Mouse (Mus musculus) heart, postnatal 0 days (tissue): Measurements from ENCODE around the gene Hist1h2bf. TPM values are rescaled to one million over a fixed set of nuclear protein-coding genes. Genes with fewer than 3 reads are reported as not detected.
A peak's percentile ranks its signal among the peaks of the same experiment; 100 is the strongest.
"Not testable (repeated sequence)": the region's sequence is repeated elsewhere in the genome, so short reads cannot be mapped to it uniquely, and the experiment has no call there.

Experiments used
- ATAC-seq: fragments of 200-750 bp; cut with Nextera tagmentation; 2 replicates; pipeline ENCODE4 v1.8.0; 2017; ENCODE audit warnings: low read depth, moderate number of reproducible peaks, moderate library complexity; ENCODE audit not compliant: insufficient read depth
- DNase-seq: peaks from one replicate; pipeline ENCODE4 v3.0.0-alpha.2; 2016; ENCODE audit warnings: low spot score
- H3K27ac ChIP-seq: fragments of 300-500 bp; sonication (generic); 2 replicates; pipeline ENCODE4 v1.5.1; 2014; ENCODE audit warnings: low read depth, mild to moderate bottlenecking
- H3K27me3 ChIP-seq: fragments of 300-500 bp; sonication (generic); 2 replicates; pipeline ENCODE4 v1.6.1; 2014; ENCODE audit warnings: low read length, mixed read lengths; ENCODE audit not compliant: control insufficient read depth, insufficient read depth
- H3K36me3 ChIP-seq: fragments of 300-500 bp; sonication (generic); replicated peaks from 2 replicates; pipeline ENCODE4 v1.6.1; 2014; ENCODE audit warnings: low read length, mixed read lengths; ENCODE audit not compliant: control insufficient read depth, insufficient read depth
- H3K4me1 ChIP-seq: fragments of 300-500 bp; sonication (generic); 2 replicates; pipeline ENCODE4 v1.6.1; 2014; ENCODE audit warnings: antibody characterized with exemption; ENCODE audit not compliant: control insufficient read depth, insufficient read depth
- H3K4me2 ChIP-seq: fragments of 300-500 bp; sonication (generic); 2 replicates; pipeline ENCODE4 v1.6.1; 2014; ENCODE audit warnings: low read depth, mild to moderate bottlenecking, low read length, moderate library complexity
- H3K4me3 ChIP-seq: fragments of 300-500 bp; sonication (generic); 2 replicates; pipeline ENCODE4 v1.5.1; 2014; ENCODE audit warnings: low read depth, low read length
- H3K9ac ChIP-seq: fragments of 300-500 bp; sonication (generic); replicated peaks from 2 replicates; pipeline ENCODE4 v1.6.1; 2014; ENCODE audit warnings: low read depth, low read length, mixed read lengths
- H3K9me3 ChIP-seq: fragments of 300-500 bp; sonication (generic); replicated peaks from 2 replicates; pipeline ENCODE4 v1.6.1; 2016; ENCODE audit warnings: low read length; ENCODE audit not compliant: control insufficient read depth
- CTCF ChIP-seq: IDR thresholded peaks from 2 replicates; pipeline ENCODE4 v1.5.1; 2016; ENCODE audit warnings: antibody characterized with exemption, control low read depth, low read depth
- EP300 ChIP-seq: IDR thresholded peaks from 2 replicates; pipeline ENCODE4 v1.6.1; 2016; ENCODE audit warnings: antibody characterized with exemption, low read depth
- WGBS: fragments of 180-500 bp; shearing (Covaris S2); extraction: QIAGEN DNeasy Blood & Tissue Kit; methylation state at CpG from one replicate; pipeline ENCODE4 v1.1.7; 2014; 5-methylcytosine and 5-hydroxymethylcytosine counted together
- polyA plus RNA-seq: library from polyadenylated mRNA; unstranded; fragments of >200 nt; fragmentation: Nextera tagmentation; extraction: Ambion mirVana; gene quantifications from 2 replicates; pipeline ENCODE4 v1.2.1, GENCODE M21; 2015
- total RNA-seq: library from RNA; depleted of rRNA; stranded (reverse); fragments of >200 nt; gene quantifications from 2 replicates; pipeline ENCODE4 v1.2.3, GENCODE M21; 2014; ENCODE audit warnings: low replicate concordance

Hist1h2bf gene
- total and polyA plus RNA-seq, 2 experiments from 2014 or later, result 1.3 to 603 TPM

DNA sequence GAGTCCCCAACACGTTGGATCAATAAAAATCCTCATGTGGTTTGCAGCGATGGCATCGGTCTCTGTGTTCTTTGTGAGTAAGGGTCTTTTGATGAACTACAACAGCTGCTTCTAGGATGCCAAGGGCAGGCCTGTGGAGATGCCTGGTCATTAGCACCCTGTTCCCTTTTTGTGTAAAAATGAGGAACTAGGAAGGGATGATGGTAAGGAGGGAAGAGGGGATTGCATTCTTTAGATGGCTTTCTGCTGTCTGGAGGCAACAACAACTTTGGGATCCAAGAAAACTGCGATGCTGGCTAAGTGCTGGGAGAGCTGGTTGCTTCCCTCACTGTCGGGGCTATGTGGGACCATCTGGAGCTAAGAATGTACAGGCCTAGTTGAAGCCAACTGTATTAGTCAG lies 35.7 kb downstream of the Hist1h2bf start:
- H3K27ac ChIP-seq, result no peak overlapping the region
- H3K9me3 ChIP-seq, result no peaks in the 10 kb centered on the region
- no peaks in the 10 kb centered on the region for H3K27me3 ChIP-seq
- H3K9ac ChIP-seq, result no peak overlapping the region
- no peaks in the 10 kb centered on the region for H3K36me3 ChIP-seq
- no peak for DNase-seq
- no peak for ATAC-seq
- 82% methylated on average over 5 of the region's 5 CpGs for WGBS
- no peak overlapping the region for H3K4me3 ChIP-seq
- peaks cover 6% of the 10 kb centered on the region; the same call in 1 of the 2 replicates for H3K4me1 ChIP-seq
- no peak overlapping the region for H3K4me2 ChIP-seq
- no peak for TF ChIP-seq CTCF
- TF ChIP-seq EP300, result no peak

DNA sequence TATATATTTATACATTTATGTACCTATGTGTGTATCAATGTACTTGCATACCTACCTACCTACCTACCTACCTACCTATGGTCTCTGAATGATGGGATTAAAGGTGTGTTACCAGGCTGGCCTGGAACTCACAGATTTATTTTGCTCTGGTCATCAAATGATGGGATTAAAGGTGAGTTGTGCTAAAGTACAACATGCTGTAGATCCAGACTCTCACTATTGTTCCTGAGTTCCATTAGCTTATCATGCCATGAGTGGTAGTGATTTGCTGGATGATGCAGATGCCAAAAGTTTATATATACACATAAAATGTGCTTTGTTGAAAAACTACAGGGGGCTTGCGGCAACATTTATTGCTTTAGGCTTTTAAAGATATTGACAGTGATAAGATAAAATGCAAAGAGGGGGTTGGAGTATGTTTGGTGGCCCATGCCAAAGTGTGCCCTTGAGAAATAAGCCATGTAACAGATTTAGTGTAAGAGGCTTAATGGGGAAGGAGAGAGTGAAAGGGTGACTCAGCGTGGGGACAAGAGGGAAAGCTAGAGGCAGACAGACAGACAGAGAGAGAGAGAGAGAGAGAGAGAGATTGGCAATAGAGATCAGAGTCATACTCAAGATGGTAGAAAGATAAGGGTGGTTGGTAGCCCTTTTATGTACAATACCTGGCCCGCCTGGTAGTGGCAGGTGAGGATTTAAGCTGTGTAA lies 36.8 kb downstream of the Hist1h2bf start:
- Histone ChIP-seq H3K36me3 (no peaks in the 10 kb centered on the region), H3K4me2 (peak overlapping the region; percentile 79; the same call in 1 of the 2 replicates), H3K4me3 (no peak overlapping the region), H3K27ac (no peak overlapping the region), H3K9ac (no peak overlapping the region), H3K4me1 (peaks cover 9% of the 10 kb centered on the region), H3K9me3 (no peaks in the 10 kb centered on the region), H3K27me3 (no peaks in the 10 kb centered on the region)
- TF ChIP-seq CTCF (no peak), EP300 (no peak)
- ATAC-seq (no peak), DNase-seq (no peak)
- 73% methylated on average over 3 of the region's 3 CpGs for WGBS

DNA sequence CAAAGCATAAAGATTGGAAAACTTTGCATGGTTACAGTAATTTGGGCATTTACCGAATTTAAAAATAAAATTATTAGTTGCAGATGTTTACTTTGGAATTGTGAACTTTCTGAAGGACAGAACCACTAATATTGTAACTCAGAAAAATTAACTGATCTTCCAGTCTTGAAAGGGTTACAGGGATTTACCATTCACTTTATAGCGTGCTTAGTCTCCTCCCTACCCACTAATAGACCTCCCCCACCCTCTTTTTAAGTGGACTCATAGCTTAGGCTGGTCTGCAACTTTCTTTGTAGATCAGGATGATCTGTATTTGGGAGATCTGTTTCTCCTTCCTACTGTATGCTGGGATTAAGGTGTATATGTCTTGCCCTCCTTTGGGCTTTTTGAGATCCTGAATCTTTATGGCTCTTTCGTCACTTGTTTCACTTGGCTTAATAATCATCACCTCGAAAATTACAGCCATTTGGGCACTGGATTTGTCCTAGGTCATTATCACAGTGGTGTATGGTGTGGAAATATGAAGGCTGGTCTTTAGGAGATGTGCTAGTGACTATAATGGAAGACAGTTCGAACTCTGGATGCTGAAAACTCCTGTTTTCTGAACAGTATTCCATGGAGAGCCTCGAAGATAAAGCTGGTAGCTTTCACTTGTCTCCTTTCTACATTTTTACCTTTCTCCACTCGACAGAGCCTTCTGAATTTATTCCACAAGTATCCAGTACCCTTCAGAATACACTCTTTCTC lies 37.7 kb downstream of the Hist1h2bf start:
- H3K27me3 ChIP-seq, result no peaks in the 10 kb centered on the region
- no peaks in the 10 kb centered on the region for H3K9me3 ChIP-seq
- DNase-seq (no peak), ATAC-seq (no peak)
- H3K4me1 ChIP-seq, result peaks cover 12% of the 10 kb centered on the region
- H3K4me2 ChIP-seq, result peak overlapping the region; percentile 79
- TF ChIP-seq EP300 (no peak), CTCF (no peak)
- peak overlapping the region; percentile 52; the same call in 1 of the 2 replicates for H3K9ac ChIP-seq
- H3K27ac ChIP-seq, result 0 out of 2 replicates have a peak overlapping the region, but pooled peaks have one; percentile 21
- WGBS, result 20% methylated on average over 7 of the region's 7 CpGs
- H3K36me3 ChIP-seq, result no peaks in the 10 kb centered on the region
- peak overlapping the region; percentile 60 for H3K4me3 ChIP-seq

DNA sequence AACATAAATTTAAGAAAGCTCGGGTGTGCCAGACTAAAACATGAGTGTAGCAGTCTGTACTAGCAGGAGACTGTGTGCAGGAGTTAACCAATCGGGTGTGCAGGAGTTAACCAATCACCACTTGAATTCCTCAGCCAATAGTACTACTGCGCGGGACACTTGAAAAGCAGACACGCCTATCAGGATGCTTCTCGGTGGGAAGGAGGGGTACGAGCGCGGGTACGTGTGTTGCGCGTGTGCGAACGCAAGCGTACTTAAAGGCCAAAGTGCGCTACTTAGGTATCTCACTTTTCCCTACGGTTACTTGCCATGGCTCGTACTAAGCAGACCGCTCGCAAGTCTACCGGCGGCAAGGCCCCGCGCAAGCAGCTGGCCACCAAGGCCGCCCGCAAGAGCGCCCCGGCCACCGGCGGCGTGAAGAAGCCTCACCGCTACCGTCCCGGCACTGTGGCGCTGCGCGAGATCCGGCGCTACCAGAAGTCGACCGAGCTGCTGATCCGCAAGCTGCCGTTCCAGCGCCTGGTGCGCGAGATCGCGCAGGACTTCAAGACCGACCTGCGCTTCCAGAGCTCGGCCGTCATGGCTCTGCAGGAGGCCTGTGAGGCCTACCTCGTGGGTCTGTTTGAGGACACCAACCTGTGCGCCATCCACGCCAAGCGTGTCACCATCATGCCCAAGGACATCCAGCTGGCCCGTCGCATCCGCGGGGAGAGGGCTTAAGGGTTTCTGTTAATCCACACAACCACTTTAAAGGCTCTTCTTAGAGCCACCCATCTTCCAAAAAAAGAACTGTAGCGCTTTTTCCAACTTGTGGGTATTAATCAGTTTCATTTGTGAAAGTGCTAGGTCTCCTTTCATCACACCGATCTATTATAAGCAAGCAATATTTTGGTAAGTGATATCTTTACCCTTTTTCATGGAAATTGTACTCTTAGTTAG lies 38.6 kb downstream of the Hist1h2bf start, which contains the start of gene Hist1h3g:
TSS of gene Hist1h3g (plus strand) at position 286 of the 939 bp plus-strand sequence.
- not testable (repeated sequence) for H3K36me3 ChIP-seq, H3K27me3 ChIP-seq

More for the DNA sequence above, 38.6 kb downstream of the Hist1h2bf start, which contains the start of gene Hist1h3g:
- peak within 1 kb of the TSS; percentile 60 for H3K4me3 ChIP-seq
- H3K4me1 ChIP-seq, result peaks cover 12% of the 10 kb centered on the region
- TF ChIP-seq EP300, result peak; percentile 43; the same call in 1 of the 2 replicates
- not testable (repeated sequence) for H3K9me3 ChIP-seq
- ATAC-seq, result peak; percentile 78
- DNase-seq, result peak; percentile 95
- H3K27ac ChIP-seq, result peak within 1 kb of the TSS; percentile 100
- H3K9ac ChIP-seq, result peak within 1 kb of the TSS; percentile 59
- 1% methylated on average over 47 of the region's 62 CpGs for WGBS
- H3K4me2 ChIP-seq, result peak within 1 kb of the TSS; percentile 79
